Mouse (Mus musculus): ENCODE measurements at regions not wholly inside any gene's neighbourhood (a gene's known extent, or its start where the extent isn't known, plus 50 kb on each side); places are given as distances from the start of the nearest gene placed in this dataset.

DNA sequence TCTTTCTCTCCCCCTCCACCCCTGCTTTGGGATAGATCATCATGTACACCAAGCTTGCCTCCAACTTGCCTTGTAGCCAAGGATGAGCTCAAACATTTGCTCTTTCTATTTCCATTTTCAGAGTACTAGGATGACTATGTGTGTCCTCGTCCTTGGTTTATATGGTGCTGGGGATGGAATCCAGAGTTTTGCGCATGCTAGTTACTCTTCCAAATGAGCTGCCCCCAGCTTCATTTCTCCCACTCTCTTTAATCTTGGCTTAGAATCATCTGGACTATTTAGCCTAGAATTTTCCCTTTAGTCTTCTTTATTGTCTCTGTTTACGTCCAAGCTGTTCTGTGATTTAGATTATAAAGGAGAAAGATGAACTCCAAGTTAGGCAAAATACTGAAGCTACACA, 349.2 kb downstream of the Nucb2 start:
- no peak for DNase-seq
- intact Hi-C loops (cut with DNase I): no loop called here
- H3K27me3 ChIP-seq (ENCODE audit: control insufficient read depth, insufficient read depth, low read length): no peaks in the 10 kb centered on the region
- H3K4me3 ChIP-seq: no peak overlapping the region
- no peaks in the 10 kb centered on the region for H3K36me3 ChIP-seq (ENCODE audit: control insufficient read depth, insufficient read depth, low read length)
- H3K9ac ChIP-seq (ENCODE audit: low read depth, low read length): no peak overlapping the region
- H3K4me1 ChIP-seq (ENCODE audit: control insufficient read depth, insufficient read depth, low read length): peaks cover 2% of the 10 kb centered on the region; the same call in 1 of the 2 replicates
- 90% methylated on average over 3 of the region's 3 CpGs for WGBS
- H3K27ac ChIP-seq: no peak overlapping the region
- no peak for TF ChIP-seq POLR2A (IDR thresholded peaks at IDR 0.05; ENCODE audit: insufficient read depth, low read depth, low read length)
- no peak for TF ChIP-seq EP300 (IDR thresholded peaks at IDR 0.05; ENCODE audit: insufficient read depth, low read depth, low read length)
- TF ChIP-seq CTCF (IDR thresholded peaks at IDR 0.05): no peak
- H3K79me2 ChIP-seq (replicated peaks; ENCODE audit: control insufficient read depth, insufficient read depth, low read length): no peaks in the 10 kb centered on the region

DNA sequence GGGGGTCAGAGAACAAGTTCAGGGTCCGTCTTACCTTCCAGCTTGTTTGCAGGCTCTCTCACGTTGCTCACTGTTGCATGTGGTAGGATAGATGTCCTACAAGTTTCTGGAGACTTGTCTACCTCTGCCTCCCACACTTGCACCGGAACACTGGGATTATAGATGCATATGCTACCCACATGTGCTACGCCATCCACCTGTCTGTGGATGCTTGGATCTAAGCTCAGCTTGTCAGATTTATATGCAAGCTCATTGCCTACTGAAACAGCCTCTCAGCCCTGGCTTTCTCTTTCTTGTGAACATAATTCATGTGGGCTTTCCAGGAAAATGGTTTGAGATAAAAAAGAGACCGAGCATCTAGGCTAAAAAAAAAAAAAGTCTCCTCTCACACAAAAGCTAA, 353.0 kb downstream of the Nucb2 start:
- Histone ChIP-seq H3K36me3 (ENCODE audit: control insufficient read depth, insufficient read depth, low read length) (no peaks in the 10 kb centered on the region), H3K4me3 (no peak overlapping the region), H3K4me1 (ENCODE audit: control insufficient read depth, insufficient read depth, low read length) (peaks cover 2% of the 10 kb centered on the region; the same call in 1 of the 2 replicates), H3K9ac (ENCODE audit: low read depth, low read length) (no peak overlapping the region), H3K27ac (no peak overlapping the region), H3K27me3 (ENCODE audit: control insufficient read depth, insufficient read depth, low read length) (no peaks in the 10 kb centered on the region), H3K79me2 (replicated peaks; ENCODE audit: control insufficient read depth, insufficient read depth, low read length) (no peaks in the 10 kb centered on the region)
- intact Hi-C loops (cut with DNase I): no loop called here
- TF ChIP-seq EP300 (IDR thresholded peaks at IDR 0.05; ENCODE audit: insufficient read depth, low read depth, low read length): no peak
- WGBS: 71% methylated on average over 5 of the region's 5 CpGs
- no peak for DNase-seq

DNA sequence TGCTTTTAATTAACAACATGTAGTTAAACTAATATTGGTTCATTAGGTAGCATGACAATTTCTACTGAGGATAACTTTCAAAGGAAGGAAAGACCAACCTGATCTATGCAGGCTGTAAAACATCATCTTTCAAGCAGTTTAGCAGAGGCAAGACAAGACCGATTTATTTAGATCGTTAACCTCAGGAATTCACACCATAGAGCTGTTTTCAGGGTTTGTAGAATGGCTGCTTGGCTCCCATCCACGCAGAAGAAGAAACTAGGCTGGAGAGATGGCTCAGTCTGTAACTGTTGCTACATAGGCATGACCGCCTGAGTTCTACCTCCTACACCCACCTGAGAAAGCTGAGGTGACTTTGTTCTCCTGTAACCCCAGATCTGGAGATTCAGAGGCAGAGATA, 353.6 kb downstream of the Nucb2 start:
- H3K27me3 ChIP-seq (ENCODE audit: control insufficient read depth, insufficient read depth, low read length): no peaks in the 10 kb centered on the region
- intact Hi-C loops (cut with DNase I): no loop called here

GRCm38 (mm10) chr7:116882268-116882964, 378.2 kb downstream of the Nucb2 start:
- DNase-seq: no peak
- no peaks in the 10 kb centered on the region for H3K36me3 ChIP-seq (ENCODE audit: control insufficient read depth, insufficient read depth, low read length)
- TF ChIP-seq CTCF (IDR thresholded peaks at IDR 0.05) (no peak), EP300 (IDR thresholded peaks at IDR 0.05; ENCODE audit: insufficient read depth, low read depth, low read length) (no peak), POLR2A (IDR thresholded peaks at IDR 0.05; ENCODE audit: insufficient read depth, low read depth, low read length) (no peak)
- WGBS: 70% methylated on average over 5 of the region's 5 CpGs
- intact Hi-C loops (cut with DNase I): no loop called here
- H3K27me3 ChIP-seq (ENCODE audit: control insufficient read depth, insufficient read depth, low read length): no peaks in the 10 kb centered on the region
- H3K27ac ChIP-seq: no peak overlapping the region
- no peaks in the 10 kb centered on the region for H3K79me2 ChIP-seq (replicated peaks; ENCODE audit: control insufficient read depth, insufficient read depth, low read length)
- no peaks in the 10 kb centered on the region for H3K4me1 ChIP-seq (ENCODE audit: control insufficient read depth, insufficient read depth, low read length)
- no peak overlapping the region for H3K9ac ChIP-seq (ENCODE audit: low read depth, low read length)
- no peak overlapping the region for H3K4me3 ChIP-seq

More for the DNA sequence above, 353.6 kb downstream of the Nucb2 start:
- Histone ChIP-seq H3K9ac (ENCODE audit: low read depth, low read length) (no peak overlapping the region), H3K79me2 (replicated peaks; ENCODE audit: control insufficient read depth, insufficient read depth, low read length) (no peaks in the 10 kb centered on the region), H3K36me3 (ENCODE audit: control insufficient read depth, insufficient read depth, low read length) (no peaks in the 10 kb centered on the region), H3K27ac (no peak overlapping the region), H3K4me3 (no peak overlapping the region), H3K4me1 (ENCODE audit: control insufficient read depth, insufficient read depth, low read length) (no peaks in the 10 kb centered on the region)
- DNase-seq: no peak
- WGBS: 72% methylated on average over 4 of the region's 4 CpGs
- TF ChIP-seq CTCF (IDR thresholded peaks at IDR 0.05) (no peak), POLR2A (IDR thresholded peaks at IDR 0.05; ENCODE audit: insufficient read depth, low read depth, low read length) (no peak), EP300 (IDR thresholded peaks at IDR 0.05; ENCODE audit: insufficient read depth, low read depth, low read length) (no peak)

GRCm38 (mm10) chr7:116893846-116894245, 389.7 kb downstream of the Nucb2 start:
- intact Hi-C loops (cut with DNase I): no loop called here
- DNase-seq: no peak
- H3K4me3 ChIP-seq: no peak overlapping the region
- H3K4me1 ChIP-seq (ENCODE audit: control insufficient read depth, insufficient read depth, low read length): no peaks in the 10 kb centered on the region
- no peak overlapping the region for H3K27ac ChIP-seq
- H3K36me3 ChIP-seq (ENCODE audit: control insufficient read depth, insufficient read depth, low read length): no peaks in the 10 kb centered on the region
- H3K79me2 ChIP-seq (replicated peaks; ENCODE audit: control insufficient read depth, insufficient read depth, low read length): no peaks in the 10 kb centered on the region
- TF ChIP-seq CTCF (IDR thresholded peaks at IDR 0.05) (no peak), POLR2A (IDR thresholded peaks at IDR 0.05; ENCODE audit: insufficient read depth, low read depth, low read length) (no peak), EP300 (IDR thresholded peaks at IDR 0.05; ENCODE audit: insufficient read depth, low read depth, low read length) (no peak)
- H3K27me3 ChIP-seq (ENCODE audit: control insufficient read depth, insufficient read depth, low read length): no peaks in the 10 kb centered on the region
- 85% methylated on average over 6 of the region's 6 CpGs for WGBS
- H3K9ac ChIP-seq (ENCODE audit: low read depth, low read length): no peak overlapping the region

GRCm38 (mm10) chr7:116915797-116916196, 411.6 kb downstream of the Nucb2 start:
- no peak overlapping the region for H3K4me3 ChIP-seq
- no peak overlapping the region for H3K9ac ChIP-seq (ENCODE audit: low read depth, low read length)
- TF ChIP-seq POLR2A (IDR thresholded peaks at IDR 0.05; ENCODE audit: insufficient read depth, low read depth, low read length) (no peak), CTCF (IDR thresholded peaks at IDR 0.05) (no peak), EP300 (IDR thresholded peaks at IDR 0.05; ENCODE audit: insufficient read depth, low read depth, low read length) (no peak)
- no peak for DNase-seq
- 23% methylated on average over 6 of the region's 6 CpGs for WGBS
- intact Hi-C loops (cut with DNase I): no loop called here
- H3K79me2 ChIP-seq (replicated peaks; ENCODE audit: control insufficient read depth, insufficient read depth, low read length): no peaks in the 10 kb centered on the region
- H3K27me3 ChIP-seq (ENCODE audit: control insufficient read depth, insufficient read depth, low read length): no peaks in the 10 kb centered on the region
- H3K36me3 ChIP-seq (ENCODE audit: control insufficient read depth, insufficient read depth, low read length): no peaks in the 10 kb centered on the region
- H3K27ac ChIP-seq: no peak overlapping the region
- H3K4me1 ChIP-seq (ENCODE audit: control insufficient read depth, insufficient read depth, low read length): no peaks in the 10 kb centered on the region

Data from heart, adult 2 months (tissue).